Mouse (Mus musculus): ENCODE measurements at regions not wholly inside any gene's neighbourhood (a gene's known extent, or its start where the extent isn't known, plus 50 kb on each side); places are given as distances from the start of the nearest gene placed in this dataset.
A peak's percentile ranks its signal among the peaks of the same experiment; 100 is the strongest.

DNA sequence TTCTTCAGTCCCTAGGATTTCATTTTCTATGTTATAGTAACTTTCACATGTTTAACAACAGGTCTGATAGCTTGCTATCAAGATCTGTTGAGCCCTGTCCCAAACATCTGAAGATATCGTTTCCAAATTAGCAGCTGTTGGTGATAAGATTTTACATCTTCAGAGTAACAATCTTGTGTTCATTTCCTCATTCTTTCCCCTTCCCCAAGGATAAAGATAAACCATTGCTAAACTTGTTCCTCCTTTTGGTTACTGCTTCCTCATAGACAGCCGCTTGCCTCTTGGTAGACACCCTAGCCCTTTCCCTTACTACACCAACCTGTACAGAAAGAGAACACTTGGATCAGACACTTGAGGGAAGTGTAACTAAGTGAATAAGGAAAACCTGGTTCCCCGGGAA, 58.6 kb downstream of the Kcnrg start:
- no peak for DNase-seq

DNA sequence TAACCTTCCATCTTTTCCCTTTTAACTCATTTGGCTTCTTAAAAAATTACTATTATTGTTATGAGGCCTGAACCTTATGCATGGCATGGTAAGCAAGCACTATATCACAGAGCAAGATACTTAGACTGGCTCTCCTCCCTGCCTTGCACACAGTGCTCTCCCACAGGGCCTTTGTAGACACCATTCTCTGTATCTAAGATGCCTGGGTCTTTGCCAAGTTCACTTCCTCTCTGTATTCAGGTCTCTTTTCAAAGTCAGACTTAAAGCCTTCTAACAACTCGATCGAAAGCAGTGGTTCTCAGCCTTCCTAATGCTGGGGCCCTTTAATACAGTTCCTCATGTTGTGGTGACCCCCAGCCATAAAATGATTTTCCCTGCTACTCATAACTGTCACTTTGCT, 65.9 kb downstream of the Kcnrg start:
- no peak for DNase-seq

DNA sequence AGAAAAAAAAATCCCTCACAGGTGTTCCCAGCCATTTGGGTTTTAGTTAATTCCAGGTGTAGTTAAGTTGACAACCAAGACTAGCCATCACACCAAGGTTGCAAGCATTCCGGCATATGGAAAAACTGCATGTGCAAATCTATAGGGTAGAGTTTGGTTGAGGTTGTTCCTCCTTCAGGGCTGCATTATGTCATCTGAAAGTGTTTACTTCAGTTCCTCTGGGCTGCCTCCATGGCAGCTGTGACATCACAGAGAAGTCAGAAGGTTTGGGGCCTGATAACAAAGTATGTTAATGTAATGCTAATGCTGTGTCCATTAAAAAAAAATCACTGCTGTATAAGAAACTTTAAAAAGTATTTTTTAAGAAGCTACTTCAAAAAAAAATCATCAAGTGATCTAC, 70.8 kb downstream of the Kcnrg start:
- DNase-seq = no peak

DNA sequence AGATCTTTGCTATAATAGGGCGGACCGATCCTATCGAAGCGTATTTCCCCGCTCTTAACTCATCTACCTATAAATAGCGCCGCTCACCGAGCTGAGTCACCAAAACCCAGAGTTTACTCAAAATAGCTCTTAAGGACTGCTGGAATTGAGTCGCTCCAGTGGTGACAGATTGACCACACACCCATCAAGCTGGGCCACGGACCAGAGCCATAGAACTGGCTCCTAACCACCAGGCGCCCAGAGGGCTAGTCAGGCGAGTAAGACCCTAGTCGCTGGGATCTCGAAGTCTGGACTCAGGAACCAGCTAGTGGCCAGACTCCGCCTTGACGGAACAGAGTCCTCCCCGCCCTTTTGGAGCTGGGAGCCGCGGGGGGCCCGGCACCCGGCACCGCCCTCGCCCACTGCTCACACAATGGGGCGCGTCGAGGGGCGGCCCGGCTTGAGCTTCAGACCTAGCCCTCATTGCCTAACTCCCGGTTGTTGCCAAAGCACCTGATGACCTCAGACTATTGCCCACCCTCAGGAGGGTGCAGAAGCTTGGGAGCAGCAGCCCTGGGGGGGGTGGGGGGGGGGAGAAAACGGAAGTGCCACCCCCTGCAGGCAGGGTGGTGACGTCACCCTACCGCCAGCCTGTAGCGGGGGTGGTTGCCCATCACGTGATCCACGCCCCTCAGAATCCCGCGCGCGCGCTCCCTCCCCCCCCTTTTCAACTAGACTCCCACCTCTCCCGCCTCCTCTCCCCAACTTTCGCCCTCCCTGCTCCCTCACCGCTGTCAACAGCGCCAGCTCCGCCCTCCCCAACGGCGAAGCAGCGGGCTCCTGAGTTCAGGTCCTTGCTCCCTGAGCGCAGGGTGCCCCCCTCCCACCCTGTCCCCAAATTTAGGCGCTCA, 73.8 kb downstream of the Kcnrg start:
- DNase-seq = peak; percentile 94

DNA sequence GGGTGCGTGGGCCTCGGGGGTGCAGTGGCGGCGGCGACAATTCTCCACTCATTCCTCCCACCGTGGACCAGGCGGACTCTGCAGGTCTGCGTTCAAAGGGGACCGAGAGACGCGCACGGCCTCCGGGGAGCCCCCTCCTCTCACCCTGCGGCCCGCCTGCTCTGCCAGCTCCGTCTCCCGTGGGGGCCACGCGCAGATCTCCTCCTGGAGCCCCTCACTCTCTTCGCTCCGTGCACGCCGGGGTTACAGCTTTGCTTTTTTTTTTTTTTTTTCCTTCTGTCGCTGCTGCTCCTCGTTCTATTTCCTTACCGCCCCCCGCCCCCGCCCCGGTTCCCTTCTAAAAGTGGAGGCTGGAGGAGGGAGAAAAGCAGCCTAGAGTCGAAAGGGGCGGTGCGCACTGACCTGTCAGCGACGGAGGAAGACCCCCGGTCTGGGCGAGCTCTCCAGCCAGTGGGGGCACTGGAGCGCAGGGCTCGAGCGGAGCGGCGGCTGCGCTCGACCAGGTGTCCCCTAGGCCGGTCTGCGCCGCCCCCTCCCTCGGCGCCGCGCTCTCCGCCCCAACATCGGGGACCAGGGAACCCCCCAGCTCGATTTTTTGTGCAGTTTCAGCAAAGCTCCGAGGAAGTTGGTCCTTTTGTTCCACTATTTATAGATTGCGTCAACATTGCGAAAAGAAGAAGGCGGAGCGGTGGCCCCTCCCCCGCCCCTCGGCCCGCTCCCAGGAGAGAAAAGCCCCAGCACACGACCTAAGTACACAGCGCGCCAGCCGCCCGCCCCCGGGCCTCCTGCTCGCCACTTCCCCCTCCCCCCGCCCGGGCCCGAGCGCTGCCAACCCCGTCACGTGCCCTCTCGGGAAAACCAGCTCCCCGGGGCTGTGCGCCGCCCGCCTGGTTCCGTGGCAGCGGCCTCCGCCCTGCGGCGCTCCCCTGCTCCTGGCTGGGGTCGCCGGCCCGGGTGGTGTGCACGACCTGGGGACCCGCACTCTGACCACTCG, 74.7 kb downstream of the Kcnrg start:
- DNase-seq = peak; percentile 95

DNA sequence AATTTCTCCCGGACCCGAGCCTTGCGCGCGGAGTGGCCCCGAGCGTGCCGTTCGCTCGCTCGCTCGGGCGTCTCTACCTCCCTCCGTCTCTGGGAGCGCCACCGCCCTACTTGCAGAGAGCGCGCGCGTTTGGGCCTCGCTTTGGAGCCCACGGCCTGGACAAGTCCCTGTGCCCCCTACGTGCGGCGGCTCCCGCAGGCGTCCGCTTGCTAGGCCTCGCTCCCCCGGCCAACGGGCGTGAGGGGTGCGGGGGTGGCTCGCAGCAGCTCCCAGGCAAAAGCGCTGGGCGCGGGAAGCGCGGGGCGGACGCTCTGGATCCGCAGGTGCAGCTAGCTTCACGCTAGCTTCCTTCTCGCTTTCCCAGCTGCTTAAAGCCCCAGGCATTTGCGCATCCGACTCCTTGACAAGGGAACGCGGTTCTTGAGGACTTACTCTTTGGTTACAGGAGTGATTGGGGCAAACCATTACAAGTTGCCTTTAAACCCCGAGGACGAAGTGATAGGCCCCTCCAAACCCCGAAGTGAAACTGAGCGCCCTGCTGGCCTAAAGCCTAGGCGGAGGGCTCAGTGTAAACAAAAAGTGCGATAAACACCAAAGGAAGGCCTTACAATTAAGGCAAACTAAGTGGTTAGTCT, 75.6 kb downstream of the Kcnrg start:
- peak; percentile 78 for DNase-seq

DNA sequence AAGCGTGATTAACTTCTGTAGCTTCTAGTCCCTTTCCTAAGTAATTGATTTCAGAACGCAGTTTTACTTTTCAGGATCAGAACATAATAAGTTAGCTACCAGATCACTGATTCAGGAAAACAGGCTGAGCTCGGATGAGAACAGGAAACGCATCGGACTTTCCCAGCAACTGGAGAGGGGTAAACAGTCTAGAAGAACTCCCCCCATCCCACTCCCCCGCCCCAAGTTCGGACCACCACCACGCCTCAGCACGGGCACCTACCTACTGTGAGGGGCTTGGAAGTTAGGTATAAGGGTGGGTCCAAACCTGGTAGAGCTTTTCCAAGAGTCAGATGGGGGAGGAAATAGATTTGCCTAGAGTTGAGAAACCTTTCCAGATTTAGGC, 76.1 kb downstream of the Kcnrg start:
- peak; percentile 12 for DNase-seq

DNA sequence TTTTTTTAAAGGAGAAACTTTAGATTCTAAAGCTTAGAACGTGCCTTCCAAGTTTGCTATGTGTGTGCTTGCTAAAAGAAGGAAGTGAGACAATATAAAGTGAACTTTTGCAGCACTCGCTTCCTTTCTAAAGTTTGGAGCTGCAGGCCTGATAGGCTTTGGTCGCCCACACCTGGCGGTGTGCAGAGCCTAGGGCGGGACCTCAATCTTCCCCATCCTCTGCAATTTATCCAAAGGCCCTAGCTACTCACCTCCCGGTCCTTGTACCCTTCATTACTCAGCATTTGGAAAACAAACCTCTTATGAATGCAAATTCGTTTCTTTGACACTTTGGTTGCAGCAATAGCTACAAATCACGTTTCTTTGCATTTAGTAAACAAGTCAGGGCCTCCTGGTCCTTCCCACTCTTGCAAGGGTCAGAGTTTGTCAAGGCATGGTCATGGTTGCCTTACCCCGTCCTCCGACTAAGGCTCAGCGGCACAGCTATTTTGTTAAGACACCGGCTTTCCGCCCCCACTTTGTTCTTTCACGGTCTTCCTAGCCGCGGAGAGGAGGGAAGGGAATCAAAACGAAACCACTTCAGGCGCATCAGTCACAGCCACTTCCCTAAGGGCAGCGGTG, 76.6 kb downstream of the Kcnrg start:
- DNase-seq = peak; percentile 30

DNA sequence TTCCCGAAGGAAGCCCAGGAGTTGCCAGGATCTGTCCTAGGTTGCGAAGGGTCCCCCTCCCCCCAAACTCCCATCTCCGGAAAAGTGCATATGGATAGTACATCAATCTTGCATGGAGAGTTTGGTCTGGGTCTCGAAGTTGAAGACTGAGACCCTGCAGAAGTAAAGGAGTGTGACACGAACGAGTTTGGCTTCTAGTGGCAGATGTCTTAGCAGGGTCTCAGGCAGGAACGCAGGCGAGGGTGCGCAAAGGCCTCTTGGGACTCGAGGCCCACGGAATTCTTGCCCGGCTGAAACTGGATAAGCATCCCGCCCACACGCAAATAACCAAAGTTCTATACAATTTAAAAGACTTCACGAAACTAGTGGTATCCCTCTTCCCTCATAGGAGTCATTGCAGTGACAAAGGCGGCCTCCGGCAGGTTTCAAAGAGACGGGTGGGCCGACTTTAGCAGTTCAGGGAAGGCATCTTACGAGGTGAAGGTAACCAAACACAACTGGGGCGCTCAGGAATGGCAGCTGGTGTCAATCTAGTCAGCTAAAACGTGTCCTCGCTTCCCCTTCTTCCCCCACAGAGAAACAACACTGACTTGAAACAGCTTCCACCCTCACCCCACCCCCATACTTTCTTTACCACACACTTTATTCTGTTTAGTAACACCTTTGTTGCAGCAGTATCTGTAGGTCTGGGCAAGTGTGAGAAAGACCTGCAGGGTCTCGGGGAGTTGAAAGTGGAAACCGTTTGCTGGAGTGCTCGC, 77.4 kb downstream of the Kcnrg start:
- no peak for DNase-seq

DNA sequence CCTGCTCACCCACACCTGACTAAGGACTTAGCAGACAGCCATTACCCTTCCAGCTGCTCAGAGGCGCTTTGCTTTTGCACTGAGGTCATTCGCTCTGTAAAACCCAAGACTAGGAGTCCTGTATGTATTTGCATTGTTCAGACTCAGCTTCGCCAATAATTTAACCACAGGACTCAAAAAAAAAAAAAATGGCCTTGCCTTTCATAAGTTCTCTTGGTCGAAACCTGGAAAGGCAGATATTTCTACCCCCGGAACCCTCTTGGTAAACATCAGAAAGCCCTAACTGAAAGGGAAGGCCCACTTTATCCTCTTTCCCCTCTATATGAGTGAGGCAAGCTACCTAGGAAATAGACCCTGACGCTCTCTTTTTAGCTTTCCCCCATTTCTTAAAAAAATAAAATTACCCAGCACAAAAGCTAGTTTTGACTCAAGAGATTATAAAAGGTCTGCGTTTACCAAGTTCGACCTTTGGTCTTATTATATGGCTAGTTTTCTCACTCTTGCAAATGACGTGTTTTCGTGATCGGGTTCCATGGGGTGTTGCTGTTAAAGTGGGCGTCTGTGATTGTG, 78.1 kb downstream of the Kcnrg start:
- no peak for DNase-seq

DNA sequence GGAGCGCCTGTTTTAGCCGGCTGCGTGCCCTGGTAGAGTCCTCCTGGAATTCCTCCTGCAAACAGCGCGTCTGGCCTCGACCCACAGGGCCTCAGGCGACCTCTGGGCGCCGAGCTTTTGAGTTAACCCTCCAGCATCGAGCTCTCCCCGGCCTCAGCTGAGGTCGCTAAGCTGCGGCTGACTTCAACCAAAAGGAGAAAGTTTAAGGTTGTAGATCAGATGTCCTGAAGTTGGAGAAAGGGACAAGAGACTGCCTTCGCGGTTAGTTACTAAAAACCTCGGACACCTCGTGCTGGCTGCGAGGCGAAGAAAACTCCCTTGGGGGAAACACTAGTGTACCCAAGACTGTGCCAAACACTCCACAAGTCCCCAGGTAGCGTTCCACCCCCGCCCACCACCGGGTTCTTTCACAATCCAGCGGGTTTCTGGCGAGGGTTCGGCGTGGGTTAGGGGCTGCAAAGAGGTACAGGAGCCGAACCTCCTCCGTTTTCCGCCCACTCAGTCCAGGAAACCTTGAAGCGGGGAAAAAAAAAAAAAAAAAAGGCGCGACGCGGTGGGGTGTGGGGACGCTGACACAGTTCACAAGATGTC, 78.9 kb downstream of the Kcnrg start:
- DNase-seq = peak; percentile 16

DNA sequence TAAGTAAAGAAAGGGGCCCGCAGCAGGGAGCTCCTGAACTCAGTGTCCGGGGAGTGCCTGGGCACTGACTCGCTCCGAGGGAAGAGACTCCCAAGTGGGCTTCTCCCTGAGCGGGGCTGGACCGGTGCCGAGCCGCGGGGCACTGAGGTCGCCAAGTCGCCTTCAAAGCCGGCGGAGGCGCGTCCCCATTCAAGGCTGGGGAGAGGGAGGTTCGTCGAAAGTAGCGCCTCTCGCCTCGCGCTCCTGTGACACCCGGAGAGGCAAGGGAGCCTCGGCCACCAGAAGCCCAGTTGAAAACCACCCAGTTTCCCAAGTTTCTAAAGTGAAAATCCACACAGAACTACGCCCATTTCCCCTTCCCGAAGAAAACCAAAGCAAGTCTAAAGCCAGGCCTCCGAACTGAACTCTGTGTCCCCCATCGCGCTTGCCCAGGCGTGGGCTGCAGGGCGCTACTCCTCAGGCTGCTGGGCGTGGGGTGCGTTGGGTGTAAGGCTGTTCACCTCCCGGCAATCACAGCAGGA, 79.6 kb downstream of the Kcnrg start:
- DNase-seq = peak; percentile 46

DNA sequence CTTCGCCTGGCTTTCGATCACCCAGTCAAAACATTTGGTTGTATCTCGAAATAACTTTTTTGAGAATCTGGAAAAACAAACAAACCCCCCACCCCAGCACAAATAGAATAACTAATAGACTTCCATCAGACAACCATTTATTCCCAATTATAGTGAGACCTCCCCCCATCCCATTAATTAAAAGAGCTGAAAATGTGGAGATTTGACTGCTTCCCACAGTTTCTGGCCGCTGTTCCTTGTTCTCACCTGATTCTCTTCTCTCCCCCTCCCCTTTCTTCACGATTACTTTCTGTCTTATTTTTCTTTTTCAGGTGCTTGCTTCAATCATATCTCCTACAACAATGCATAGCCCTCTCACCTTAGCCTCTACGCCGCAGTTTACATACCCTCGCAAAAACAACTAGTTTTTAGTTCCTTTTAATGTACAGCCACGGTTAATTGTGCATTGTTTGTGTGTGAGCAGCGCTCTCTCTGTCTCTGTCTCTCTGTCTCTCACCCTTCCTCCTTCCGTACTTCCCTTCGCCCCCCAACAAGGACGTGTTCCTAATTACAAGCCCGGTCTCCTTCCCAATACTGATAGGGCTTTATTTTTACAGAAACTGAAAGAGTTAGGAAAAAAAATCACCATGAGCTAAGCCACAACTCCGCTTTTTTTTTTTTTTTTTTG, 80.2 kb downstream of the Kcnrg start:
- peak; percentile 10 for DNase-seq

DNA sequence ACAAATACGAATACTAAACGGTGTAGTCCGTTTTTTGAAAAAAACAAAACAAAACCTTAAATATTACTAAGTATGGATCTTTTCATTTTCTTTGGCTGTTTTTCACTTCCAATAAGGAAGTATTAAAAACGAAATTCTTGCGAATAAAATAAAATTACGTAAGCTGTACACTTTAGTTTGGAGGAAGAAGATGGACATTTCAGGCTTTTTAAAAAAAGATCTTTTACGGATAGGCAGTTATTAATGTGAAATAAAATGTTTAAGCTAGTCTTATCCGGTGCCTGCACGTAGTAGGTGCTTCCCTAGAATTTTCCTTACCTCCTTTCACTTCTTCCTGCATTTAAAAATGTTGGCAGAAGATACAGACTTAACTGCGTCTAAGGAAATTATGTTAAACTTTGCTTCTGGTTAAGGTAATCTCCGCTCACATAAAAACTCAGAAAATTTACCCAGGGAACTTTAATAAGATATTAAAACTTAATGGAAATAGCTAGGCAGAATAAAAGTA, 80.8 kb downstream of the Kcnrg start:
- DNase-seq = no peak

DNA sequence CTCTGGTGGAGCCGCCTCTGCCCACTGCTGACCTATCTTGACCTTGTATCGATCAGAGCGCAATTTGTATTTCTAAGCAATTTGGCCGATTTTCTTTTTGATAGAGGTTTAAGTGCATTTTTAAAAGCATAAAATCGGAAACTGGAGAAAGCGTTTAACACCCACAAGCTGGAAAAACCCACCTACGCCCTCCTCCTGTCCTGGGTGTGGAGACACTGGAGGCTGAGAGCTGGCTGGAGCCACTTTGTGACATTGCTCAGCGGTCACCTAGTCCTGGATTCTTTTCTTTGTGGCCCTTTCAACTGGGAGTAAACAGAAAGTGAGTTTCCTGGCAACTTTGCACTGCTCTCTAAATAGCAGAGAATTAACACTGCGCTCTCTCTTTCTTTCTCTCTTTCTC, 81.4 kb downstream of the Kcnrg start:
- DNase-seq = peak; percentile 17

DNA sequence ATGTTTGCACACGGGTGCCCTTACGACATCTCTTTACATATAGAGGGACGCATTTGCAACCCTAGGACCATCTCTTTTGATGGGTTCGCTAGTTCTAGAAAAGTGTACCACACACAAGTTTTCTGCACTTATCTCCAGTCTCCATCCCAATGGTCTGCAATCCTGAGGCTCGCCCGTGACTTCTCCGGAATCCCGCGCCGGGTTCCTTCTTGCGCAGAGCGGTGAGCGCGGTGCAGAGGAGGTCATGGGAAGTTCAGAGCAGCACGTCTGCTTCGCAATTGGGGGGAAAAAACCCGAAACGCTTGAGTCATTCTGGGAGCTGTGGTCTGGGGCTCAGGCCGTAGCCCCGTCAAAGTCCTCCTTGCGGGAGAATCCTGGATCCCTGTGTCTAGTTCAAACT, 82.0 kb downstream of the Kcnrg start:
- peak; percentile 7 for DNase-seq

DNA sequence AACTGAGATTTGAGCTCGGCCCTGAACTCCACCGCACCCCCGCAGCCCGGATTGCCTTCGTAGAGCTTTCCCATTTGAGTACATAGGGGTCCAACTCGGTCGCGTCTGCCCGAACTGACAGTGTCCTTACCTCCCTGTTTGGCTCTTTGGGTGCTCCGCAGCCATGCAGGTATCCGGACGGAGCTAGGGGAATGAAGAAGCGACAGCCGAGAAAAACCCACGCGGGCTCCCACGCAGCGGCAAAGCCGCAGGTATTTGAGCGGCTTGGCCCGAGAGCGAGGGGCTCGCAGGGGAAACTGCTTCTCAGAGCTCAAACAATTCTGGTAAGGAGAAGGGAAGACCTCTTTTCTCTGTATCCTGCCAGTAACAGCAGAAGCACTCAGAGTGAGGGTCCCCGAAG, 82.5 kb downstream of the Kcnrg start:
- DNase-seq = no peak

DNA sequence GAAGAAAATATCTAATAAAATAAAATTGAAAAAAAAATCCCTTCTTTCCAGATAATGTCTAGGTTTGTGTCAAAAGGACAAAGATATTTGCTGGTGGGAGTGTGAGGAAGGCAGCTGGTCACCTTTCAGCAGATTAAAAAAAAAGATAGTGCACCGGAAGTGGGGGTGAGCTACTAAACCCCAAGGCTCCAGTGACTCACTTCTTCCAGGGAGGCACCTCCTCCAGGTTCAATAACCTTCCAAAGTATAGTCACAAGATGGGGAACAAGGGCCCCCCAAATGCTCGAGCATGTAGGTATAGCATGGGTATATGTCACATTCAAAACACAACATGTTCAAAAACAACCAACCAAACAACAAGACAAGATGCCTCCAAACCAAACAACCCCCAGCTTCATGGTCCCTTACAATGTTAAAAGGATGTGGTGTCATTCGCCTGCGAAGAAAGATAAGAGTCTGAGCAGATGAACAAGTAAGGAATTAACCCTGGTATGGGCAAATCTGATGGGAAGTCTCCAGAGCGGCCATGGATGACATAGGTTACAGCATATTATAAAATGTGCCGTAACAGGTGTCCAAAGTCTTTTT, 84.6 kb downstream of the Kcnrg start:
- DNase-seq = no peak

DNA sequence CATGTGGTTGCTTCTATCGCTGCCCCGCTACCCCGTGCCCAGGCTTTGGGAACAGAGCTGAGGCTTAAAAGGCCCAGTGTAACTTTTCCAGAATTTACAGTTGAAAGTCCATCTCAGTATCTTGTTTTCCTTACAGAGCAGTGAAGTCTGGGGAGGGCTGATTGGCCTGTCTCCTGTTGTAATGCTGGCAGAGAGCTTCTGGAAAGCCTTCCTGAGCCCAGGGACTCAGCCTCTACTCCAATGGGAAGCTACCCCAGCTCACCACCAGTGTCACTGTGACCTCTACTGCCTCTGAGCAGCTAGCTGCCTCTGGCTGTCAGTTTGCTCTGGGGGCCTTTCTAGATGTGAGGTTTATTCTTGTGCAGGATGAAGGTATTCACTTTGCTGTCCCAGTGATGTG, 87.5 kb downstream of the Kcnrg start:
- DNase-seq = no peak
